Mouse (Mus musculus) hindbrain, embryonic 12.5 days (tissue): ENCODE measurements around the gene Nipal3. TPM values are rescaled to one million over a fixed set of nuclear protein-coding genes. Genes with fewer than 3 reads are reported as not detected.
A peak's percentile ranks its signal among the peaks of the same experiment; 100 is the strongest.

Experiments used
- ATAC-seq: fragments of 200-750 bp; cut with Nextera tagmentation; 2 replicates; pipeline ENCODE4 v1.8.0; 2017; ENCODE audit warnings: moderate TSS enrichment; ENCODE audit not compliant: low FRiP score
- H3K27ac ChIP-seq: fragments of 300-500 bp; sonication (generic); 2 replicates; pipeline ENCODE4 v1.5.1; 2016; ENCODE audit warnings: mild to moderate bottlenecking
- H3K27me3 ChIP-seq: fragments of 300-500 bp; sonication (generic); 2 replicates; pipeline ENCODE4 v1.6.1; 2016; ENCODE audit warnings: mild to moderate bottlenecking
- H3K36me3 ChIP-seq: fragments of 300-500 bp; sonication (generic); 2 replicates; pipeline ENCODE4 v1.6.1; 2016; ENCODE audit warnings: mild to moderate bottlenecking
- H3K4me1 ChIP-seq: fragments of 300-500 bp; sonication (generic); 2 replicates; pipeline ENCODE4 v1.6.1; 2016
- H3K4me2 ChIP-seq: fragments of 300-500 bp; sonication (generic); replicated peaks from 2 replicates; pipeline ENCODE4 v1.6.1; 2016; ENCODE audit warnings: mild to moderate bottlenecking
- H3K4me3 ChIP-seq: fragments of 300-500 bp; sonication (generic); 2 replicates; pipeline ENCODE4 v1.5.1; 2016; ENCODE audit warnings: mild to moderate bottlenecking
- H3K9ac ChIP-seq: fragments of 300-500 bp; sonication (generic); 2 replicates; pipeline ENCODE4 v1.6.1; 2016; ENCODE audit warnings: mild to moderate bottlenecking, moderate library complexity
- H3K9me3 ChIP-seq: fragments of 300-500 bp; sonication (generic); replicated peaks from 2 replicates; pipeline ENCODE4 v1.6.1; 2016; ENCODE audit warnings: mild to moderate bottlenecking
- WGBS: fragments of 180-500 bp; shearing (Covaris S2); methylation state at CpG from one replicate; pipeline ENCODE4 v1.1.7; 2016; 5-methylcytosine and 5-hydroxymethylcytosine counted together
- microRNA counts: library from miRNA; unstranded; fragments of <30 nt; microRNA quantifications from one replicate; lab custom pipeline; 2017
- microRNA-seq: library from miRNA; unstranded; fragments of <30 nt; microRNA quantifications from one replicate; pipeline ENCODE4, GENCODE M21; 2017
- polyA plus RNA-seq: library from polyadenylated mRNA; unstranded; fragments of >200 nt; fragmentation: Nextera tagmentation; extraction: Ambion mirVana; gene quantifications from 2 replicates; pipeline ENCODE4 v1.2.1, GENCODE M21; 2016

Nipal3 gene
- polyA plus RNA-seq, 1 experiment from 2014 or later = 4.1 TPM

- Histone ChIP-seq H3K9ac (peak within 1 kb of the TSS; percentile 44), H3K27ac (no peak within 1 kb of the TSS), H3K9me3 (no peaks in the 10 kb centered on the region), H3K4me2 (peak within 1 kb of the TSS; percentile 73), H3K4me1 (peaks cover 8% of the 10 kb centered on the region), H3K27me3 (peaks cover 57% of the 10 kb centered on the region), H3K4me3 (peak within 1 kb of the TSS; percentile 38), H3K36me3 (no peaks in the 10 kb centered on the region)
- ATAC-seq = no peak
- WGBS = 2% methylated on average over 29 of the region's 29 CpGs
Measured at GRCm38 (mm10) chr4:135397991-135398390, 96.8 kb downstream of the Nipal3 start, which contains the start of gene Ncmap. Gene Ncmap, minus strand, starts transcription at chr4:135398227.

- H3K4me1 ChIP-seq = peaks cover 8% of the 10 kb centered on the region
- 3% methylated on average over 16 of the region's 16 CpGs for WGBS
- H3K4me2 ChIP-seq = peak overlapping the region; percentile 73
- no peak for ATAC-seq
- H3K27me3 ChIP-seq = peaks cover 57% of the 10 kb centered on the region
- H3K9ac ChIP-seq = peak overlapping the region; percentile 44; the same call in 1 of the 2 replicates
- peak overlapping the region; percentile 38 for H3K4me3 ChIP-seq
- no peak overlapping the region for H3K27ac ChIP-seq
- no peaks in the 10 kb centered on the region for H3K36me3 ChIP-seq
- no peaks in the 10 kb centered on the region for H3K9me3 ChIP-seq
Measured at GRCm38 (mm10) chr4:135397551-135397950, 97.3 kb downstream of the Nipal3 start.

- H3K27me3 ChIP-seq = peaks cover 56% of the 10 kb centered on the region
- H3K9me3 ChIP-seq = no peaks in the 10 kb centered on the region
- H3K9ac ChIP-seq = no peak overlapping the region
- no peaks in the 10 kb centered on the region for H3K36me3 ChIP-seq
- peaks cover 8% of the 10 kb centered on the region for H3K4me1 ChIP-seq
- no peak overlapping the region for H3K4me3 ChIP-seq
- no peak for ATAC-seq
- WGBS = 89% methylated on average over 5 of the region's 5 CpGs
- no peak overlapping the region for H3K4me2 ChIP-seq
- H3K27ac ChIP-seq = no peak overlapping the region
Measured at GRCm38 (mm10) chr4:135396303-135396702, 98.5 kb downstream of the Nipal3 start.

MicroRNA genes within 50 kb of the gene (microRNA counts, 519-probe panel; counts per million panel counts)
- microRNA mmu-miR-700 (lab: Ali Mortazavi, UCI) = 470 counts per million, percentile 58 among the panel's probes with 10 or more counts

Small RNA genes lying within 50 kb of the gene (microRNA-seq; reads per million reads assigned to microRNA genes)
- gene Gm25317 (not detected), gene Mir700 (201 reads per million, percentile 57 among the genes with 10 or more reads in this experiment)

Other genes starting within 250 kb of the Nipal3 start
- 159 TPM in 2 replicates for gene Clic4, start 222.2 kb downstream of the Nipal3 start, polyA plus RNA-seq
- 238 and 258 TPM in 2 replicates for gene Srrm1, start 141.7 kb downstream of the Nipal3 start, polyA plus RNA-seq
- 2.9 and 6.1 TPM in 2 replicates for gene Ncmap, start 96.8 kb downstream of the Nipal3 start, polyA plus RNA-seq
- 20.0 and 20.1 TPM in 2 replicates for gene Rcan3, start 61.2 kb downstream of the Nipal3 start, polyA plus RNA-seq
- gene Stpg1, start 248 bp downstream of the Nipal3 start, polyA plus RNA-seq = 0.56 and 0.71 TPM in 2 replicates
- gene Grhl3, start 78.6 kb upstream of the Nipal3 start, polyA plus RNA-seq = 3.7 TPM in 2 replicates
- gene Ifnlr1, start 191.2 kb upstream of the Nipal3 start, polyA plus RNA-seq = 0.42 and 0.65 TPM in 2 replicates
- gene Il22ra1, start 233.1 kb upstream of the Nipal3 start, polyA plus RNA-seq = not detected in 2 replicates